Mouse (Mus musculus): ENCODE data around the gene Lmtk2.

Lmtk2 gene

DNA sequence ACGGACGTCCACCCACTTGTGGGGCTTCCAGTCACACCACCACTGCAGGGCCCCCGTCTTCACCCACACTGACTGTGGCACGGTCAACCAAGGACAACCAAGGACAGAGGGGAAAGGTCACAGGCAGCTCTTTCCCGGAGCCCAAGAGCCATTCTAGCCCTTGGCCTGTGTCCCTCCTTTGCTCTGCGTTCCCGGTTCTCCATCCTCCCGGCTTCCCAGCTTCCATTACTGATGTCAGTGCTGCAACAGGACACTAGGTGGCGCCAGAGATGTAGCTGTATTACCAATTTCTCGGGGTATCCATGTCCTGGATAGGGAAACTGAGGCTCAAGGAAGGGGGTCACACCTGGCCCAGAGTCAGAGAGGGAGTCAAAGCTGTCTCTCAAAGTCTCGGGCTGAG, 107.2 kb downstream of the Lmtk2 start:
- peak in 1 of 2 experiments; percentile 28 for DNase-seq (ENCODE audit: low read depth in 2 of 2, low spot score in 2 of 2)

DNA sequence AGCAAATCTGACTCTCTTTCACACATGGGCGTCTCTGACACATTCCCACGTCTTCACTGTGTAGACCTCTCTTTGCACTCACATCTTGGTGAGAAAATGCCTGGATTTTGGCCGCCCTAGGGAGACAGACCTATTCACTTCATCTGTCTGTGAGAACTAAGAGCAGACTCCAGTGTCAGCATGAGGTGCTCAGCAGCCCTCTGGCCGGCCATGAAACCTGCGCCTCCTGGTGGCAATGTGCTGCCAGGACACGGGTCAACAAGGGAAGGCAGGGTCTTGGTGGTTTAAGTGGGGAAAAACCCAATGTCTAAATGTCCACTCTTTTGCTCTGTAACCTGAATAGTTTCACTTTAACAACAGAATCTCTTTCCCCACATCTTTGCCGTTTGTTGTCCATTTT, 114.2 kb downstream of the Lmtk2 start:
- peak in 1 of 2 experiments; percentile 35 for DNase-seq (ENCODE audit: low read depth in 2 of 2, low spot score in 2 of 2)

DNA sequence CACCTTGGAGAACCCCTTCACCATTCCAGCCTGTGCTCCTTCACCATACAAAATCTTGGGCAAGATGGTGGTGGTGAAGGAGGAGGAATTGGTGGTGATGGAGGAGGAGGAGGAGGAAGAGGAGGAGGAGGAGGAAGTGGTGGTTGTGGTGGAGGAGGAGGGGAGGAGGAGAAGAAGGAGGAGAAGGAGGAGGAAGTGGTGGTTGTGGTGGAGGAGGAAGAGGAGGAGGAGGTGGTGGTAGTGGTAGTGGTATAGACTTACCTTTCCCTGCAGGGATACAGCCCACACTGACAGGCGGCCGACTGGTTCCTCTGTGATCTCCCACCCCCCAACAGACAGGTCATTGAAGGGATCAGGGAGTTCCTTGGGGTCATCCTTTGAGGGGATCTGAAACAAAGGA, 115.8 kb downstream of the Lmtk2 start:
- no peak for DNase-seq (ENCODE audit: low read depth in 2 of 2, low spot score in 2 of 2)

DNA sequence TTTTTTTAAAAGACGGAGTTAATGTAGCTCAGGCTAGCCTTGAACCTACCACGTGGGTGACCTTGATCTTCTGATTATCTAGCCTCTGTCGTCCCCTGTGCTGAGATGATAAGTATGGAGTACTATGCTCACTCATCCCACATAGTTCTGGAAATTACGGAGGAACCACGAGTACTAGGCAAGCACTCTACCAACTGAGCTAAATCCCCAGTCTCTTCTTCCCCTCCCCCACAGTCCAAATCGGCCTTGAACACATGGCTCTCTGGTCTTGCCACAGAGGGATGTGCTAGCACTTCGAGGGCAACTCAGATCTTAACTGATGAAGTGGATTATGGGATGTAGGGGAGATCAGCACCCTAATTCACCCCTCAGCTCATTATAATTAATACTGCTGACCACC, 117.8 kb downstream of the Lmtk2 start:
- DNase-seq (ENCODE audit: low read depth in 2 of 2, low spot score in 2 of 2), result no peak

DNA sequence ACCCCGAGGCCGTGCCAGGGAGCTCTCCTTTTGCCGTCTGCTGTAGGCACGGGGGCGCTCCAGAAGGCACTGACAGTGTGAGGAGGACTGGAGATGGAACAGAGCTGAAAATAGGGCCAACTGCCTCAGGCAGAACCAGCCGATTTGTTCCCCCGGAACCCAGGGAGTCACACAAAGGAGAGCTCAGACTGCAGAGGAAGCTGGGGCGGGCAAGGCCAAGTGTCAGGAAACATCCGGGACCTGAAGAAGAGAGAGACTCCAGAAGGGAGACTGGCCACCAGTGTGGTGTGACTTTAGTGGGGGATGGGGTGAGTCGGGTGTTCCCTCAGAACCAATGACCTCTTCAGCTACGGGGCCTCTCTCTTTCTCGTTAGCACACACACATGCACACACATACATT, 119.1 kb downstream of the Lmtk2 start:
- no peak for DNase-seq (ENCODE audit: low read depth in 2 of 2, low spot score in 2 of 2)

DNA sequence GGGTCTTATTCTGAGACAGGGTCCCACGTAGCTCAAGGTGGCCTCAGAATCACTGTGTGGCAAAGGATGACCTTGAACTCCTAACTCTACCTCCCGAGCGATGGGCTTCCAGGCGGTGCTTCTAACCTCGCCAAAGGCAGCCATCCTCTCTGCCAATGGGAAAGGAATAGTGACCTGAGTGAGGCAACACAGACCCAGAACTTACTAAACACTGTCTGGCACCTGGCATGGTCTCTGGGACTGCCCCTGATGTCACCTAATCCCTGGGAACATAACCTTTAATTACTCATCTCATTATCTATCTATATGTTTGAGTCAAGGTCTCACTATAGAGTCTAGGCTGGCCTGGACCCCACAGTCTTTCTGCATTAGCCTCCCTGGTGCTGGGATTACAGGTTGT, 119.7 kb downstream of the Lmtk2 start:
- DNase-seq (ENCODE audit: low read depth in 2 of 2, low spot score in 2 of 2), result no peak

DNA sequence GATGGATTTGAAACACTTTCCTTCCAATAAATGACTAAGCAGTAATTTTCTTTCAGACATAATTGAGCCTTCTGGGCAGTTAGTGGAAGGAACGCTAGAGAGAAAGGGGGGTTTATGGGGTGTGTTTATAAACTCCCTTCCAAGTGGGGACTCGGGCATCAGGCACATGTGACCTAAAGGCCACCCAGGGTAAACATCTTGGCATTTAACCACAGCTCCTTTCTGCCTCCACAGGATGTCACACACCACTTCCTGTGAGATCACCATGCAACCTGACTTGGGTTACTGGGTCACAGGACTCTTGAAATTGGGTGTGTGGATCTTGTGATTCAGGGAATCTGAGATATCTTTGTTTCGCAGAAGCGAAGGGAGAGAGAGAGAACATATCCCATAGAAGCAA, 121.1 kb downstream of the Lmtk2 start:
- DNase-seq (ENCODE audit: low read depth in 2 of 2, low spot score in 2 of 2), result peak; percentile 78 to 85

DNA sequence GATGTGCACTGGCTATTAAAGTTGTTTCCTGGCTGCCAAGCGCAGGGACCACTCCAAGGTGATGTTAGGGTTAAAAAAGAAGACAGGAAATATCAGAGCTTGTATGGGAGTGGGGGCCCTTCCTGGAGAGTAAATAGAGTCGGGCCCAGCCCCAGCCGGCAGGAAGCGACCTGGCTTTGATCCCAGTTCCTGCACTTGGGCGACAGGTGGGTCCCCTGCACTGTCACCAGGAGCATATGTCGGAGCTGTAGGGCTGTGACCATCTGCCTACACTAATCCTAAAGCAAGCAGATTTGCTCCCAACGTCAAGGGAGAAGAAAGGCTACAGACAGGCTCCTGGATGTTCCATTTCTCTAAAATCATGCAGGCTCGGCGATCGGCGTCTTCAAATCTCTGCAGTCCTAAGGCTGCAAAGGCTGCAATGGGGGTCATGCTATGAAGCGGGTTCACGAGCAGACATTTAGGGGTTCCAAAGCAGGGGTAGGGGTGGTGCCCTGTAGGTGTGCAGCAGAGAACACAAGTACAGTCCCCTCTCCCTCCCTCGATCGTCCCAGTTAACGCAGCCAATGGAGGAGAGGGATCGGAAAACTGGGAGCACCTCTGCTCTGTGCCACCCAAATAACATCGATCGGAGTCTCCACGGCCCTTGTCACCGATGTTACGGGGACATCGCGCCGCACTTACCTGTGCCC, 122.7 kb downstream of the Lmtk2 start:
- DNase-seq (ENCODE audit: low read depth in 2 of 2, low spot score in 2 of 2), result peak; percentile 47 to 52

DNA sequence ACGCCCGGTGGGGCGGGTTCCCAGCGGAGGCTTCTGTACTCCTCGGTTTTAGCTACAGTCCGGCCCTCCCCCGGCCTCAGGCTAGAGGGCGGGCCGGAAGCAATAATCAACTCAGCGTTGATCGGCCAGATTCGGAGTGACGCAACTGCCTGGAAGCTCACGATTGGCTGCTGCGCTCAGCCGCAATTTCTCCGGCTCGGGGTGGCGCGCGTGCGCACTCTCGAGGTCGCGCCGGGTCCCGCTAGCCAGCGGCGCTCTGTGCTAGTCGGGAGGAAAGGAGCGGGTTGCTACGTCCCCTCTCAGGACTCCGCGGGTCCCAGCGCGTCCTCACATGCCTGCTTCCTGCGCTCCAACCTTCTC, 123.2 kb downstream of the Lmtk2 start, which contains the start of gene Tecpr1:
Gene Tecpr1 (minus strand): TSS at position 113 of the 360 bp plus-strand sequence.
- peak; percentile 90 to 93 for DNase-seq (ENCODE audit: low read depth in 2 of 2, low spot score in 2 of 2)

DNA sequence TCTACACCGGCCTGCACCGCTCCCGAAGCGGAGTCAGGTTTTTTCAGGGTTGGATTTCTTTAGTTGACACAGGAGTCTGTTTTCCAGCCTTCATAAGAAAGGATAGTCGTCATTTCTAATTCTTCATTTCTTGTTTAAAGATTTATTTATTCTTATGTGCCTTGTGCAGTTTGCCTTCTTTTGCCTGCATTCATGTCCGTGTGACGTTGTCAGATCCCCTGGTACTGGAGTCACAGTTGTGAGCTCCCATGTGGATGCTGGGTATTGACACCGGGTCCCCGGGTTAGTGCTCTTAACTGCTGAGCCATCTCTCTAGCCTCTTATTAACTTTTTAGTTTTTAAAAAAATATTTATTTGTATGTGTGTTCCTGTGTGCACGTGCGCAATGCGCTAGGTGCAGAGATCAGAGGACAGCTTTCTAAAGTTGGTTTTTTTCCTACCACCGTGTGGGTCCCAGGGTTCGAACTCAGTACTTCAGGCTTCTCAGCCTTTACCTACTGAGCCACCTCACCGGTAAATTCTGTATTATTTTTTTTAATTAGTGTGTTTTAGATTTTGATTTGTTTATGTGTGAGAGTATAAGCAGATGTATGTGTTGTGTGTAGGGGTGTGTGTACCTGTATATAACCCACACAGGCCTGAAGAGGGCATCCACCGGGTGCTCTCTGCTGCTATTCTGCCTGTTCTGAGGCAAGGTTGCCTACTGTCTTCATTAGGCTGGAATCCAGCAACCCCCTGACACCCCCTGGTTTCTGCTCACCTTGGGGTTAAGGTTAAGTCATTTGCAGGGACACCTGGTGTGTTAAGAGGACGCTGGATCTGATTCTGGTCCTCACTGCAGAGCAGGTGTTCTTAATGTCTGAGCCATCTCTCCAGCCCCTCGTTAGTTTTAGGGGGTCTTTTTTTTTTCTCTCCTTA, 123.9 kb downstream of the Lmtk2 start:
- DNase-seq (ENCODE audit: low read depth in 2 of 2, low spot score in 2 of 2), result no peak

DNA sequence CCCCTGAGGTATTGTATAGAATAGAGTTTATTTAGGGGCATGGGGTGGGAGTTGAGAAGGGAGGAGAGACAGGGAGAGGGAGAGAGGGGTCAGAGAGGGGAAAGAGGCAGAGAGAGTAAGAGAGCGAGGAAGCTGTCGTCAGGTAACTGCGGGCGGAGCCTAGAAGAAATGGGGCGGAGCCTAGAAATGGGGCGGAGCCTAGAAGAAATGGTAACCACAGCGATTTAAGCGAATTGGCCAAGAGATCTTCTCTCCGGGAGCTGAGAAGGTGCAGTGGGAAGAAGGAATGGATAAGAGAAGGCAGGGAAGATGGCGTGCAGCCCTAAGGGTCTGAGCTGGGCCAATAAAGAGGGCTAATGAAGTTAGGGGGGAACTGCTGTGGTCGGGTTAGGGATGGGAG, 126.0 kb downstream of the Lmtk2 start:
- DNase-seq (ENCODE audit: low read depth in 2 of 2, low spot score in 2 of 2), result no peak

DNA sequence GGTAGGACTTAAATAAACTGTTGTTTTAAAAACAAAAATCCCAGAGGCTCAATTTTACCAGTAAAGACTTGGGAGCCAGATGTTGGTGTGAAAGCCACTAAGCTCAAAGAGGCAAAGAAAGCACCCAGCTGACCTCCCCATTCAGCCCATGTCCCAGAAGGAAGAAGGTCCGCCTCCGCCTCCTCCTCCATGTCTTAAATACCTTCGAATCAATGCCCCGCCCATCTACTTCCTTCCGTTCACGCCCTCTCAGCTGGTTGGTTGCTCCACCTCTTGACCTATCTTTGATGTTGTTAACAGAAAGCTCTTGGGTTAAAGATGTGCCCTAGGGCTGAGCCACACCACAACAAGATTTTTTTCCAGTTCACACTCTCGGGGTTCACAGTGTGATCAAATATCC, 130.0 kb downstream of the Lmtk2 start:
- no peak for DNase-seq (ENCODE audit: low read depth in 2 of 2, low spot score in 2 of 2)

DNA sequence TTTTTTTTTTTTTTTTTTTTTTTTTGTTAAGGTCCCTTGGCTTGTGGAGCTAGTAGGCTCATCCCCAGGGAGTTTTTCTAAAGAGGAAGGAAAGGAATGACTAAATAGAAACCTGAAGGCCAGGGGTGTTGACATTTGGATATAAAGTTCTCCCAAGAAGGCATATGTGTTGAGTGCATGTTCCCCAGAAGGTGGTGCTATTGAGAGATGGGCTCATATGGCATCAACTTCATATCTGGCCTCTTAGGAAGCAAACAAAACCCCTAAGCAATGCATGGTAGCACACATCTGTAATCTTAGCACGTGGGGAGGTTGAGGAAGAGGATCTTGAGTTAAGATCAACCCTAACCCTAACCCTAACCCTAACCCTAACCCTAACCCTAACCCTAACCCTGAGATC, 131.2 kb downstream of the Lmtk2 start:
- no peak for DNase-seq (ENCODE audit: low read depth in 2 of 2, low spot score in 2 of 2)

DNA sequence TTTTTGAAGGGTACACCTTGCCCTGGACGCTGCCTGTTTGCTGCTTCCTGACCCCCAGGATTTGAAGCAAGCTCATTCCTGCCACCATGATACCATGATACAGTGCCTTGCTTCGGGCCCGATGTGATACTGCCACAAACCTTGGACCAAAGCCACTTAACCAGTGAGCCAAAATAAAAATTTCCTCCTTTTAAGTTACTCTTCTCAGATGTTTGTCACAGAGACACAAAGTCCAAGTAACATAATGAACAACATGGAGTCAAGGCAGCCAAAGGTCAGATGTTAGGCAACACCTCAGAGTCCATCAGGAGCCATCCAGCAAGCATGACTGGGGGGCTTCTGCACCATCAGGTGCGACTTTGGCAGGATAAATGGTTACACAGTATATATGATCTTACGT, 132.3 kb downstream of the Lmtk2 start:
- no peak for DNase-seq (ENCODE audit: low read depth in 2 of 2, low spot score in 2 of 2)

DNA sequence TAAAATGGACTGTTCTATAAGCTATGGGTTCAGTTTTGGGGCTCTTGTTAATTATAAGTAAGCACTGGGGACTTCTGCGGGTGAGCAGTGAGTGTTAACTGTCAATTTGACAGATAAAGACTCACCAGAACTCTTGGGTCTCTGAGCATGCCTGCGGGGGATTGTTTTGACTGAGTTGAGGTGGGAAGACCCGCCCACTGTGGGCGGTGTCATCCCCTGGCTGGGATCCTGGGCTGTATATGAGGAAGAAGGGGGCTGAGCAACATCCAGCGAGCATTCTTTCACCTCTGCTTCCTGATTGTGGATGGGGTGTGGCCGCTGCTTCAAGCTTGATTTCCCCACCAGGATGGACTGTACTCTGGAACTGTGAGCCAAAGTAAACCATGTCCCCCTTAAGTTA, 134.0 kb downstream of the Lmtk2 start:
- DNase-seq (ENCODE audit: low read depth in 2 of 2, low spot score in 2 of 2), result no peak

DNA sequence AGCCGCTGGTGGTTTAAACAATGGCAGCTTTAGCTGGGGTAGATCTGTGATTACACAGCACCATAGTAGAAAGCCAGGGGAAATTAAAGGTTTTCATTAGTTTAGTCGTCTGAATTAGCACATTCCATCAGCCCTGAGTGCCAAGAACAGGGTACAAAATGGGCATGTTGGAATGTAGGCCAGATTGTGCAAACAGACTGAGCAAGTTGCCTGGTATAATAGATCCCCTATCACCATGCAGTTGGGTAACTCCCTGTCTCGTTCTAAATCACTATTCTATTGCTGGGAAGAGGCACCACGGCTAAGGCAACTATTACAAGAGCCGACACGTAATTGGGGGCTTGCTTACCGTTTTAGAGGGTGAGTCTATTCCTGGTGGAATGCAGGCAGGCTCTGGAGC, 134.5 kb downstream of the Lmtk2 start:
- no peak for DNase-seq (ENCODE audit: low read depth in 2 of 2, low spot score in 2 of 2)
